Mouse (Mus musculus) cerebellum, postnatal 36 days (tissue): Measurements from ENCODE around the gene Por.

Experiments
- DNase-seq, 2 experiments: peaks; one replicate each; pipeline ENCODE4 v3.0.0; 2021 to 2022; ENCODE audit warnings: mixed read lengths in 2 of 2

The Por gene

DNA sequence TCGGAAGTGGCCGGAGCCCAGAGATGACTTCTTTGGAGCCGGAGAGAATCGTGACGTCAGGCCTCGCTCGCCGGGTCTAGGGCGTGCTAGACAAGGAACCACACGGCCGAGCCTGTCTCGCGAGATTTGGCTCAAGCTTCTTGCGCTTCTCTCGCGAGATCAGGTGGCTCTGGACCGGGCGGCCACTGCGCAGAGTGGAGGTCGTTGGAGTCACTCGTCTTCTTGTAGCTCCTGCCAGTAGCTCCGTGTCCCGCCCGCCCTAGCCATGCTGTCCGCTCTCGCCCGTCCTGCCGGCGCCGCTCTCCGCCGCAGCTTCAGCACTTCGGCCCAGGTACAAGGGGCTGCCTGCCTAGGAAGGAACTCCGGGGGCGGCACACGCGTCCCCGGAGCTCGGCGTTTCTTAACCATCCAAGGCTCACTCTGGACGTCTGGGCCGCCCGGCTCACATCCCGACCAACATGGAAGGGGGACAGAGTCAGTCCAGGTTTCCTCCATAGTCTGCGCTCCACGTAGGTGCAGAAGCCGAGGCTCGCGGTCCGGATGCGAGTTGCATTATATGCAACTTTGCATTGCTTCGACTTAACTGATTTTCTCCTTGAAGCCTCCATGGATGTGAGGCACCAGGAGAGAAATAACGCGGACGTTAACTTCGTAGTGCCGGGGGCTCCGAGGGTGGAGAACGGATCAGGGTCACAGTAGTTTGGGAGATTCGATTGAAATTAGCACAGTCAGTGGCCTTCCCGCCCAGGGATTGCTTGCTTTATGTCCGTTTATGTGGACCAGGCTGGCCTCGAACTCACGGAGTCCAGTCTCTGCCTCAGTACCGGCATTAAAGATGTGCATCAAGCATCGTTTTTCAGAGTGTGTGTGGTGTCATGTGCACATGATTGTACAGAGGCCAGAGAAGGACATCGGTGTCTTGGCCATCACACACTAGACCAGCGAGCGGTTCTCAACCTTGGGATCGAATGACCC is 108.9 kb downstream of the Por start, which contains the start of gene Mdh2:
Gene Mdh2 (plus strand): TSS at position 10 of the 975 bp plus-strand sequence.
- DNase-seq: peak; percentile 99 to 100

DNA sequence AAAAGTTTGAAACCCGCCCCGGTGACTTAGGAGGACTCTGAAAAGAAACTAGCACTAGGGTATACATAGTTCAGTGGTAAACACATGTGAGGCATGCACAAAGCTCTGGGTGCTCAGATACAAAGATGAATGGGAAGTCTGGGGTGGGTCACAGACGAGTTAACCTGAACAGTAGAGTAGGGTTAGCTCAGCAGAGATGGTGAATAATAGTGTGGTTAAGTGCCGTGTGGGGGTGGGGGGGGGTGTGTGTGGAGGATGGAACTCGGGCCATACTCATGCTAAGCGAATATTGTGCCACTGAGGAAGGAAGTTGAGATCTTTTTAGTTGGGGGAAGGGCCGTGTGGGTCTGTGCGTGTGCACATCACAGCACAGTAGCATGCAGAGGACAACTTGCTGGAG is 110.5 kb downstream of the Por start:
- no peak for DNase-seq

DNA sequence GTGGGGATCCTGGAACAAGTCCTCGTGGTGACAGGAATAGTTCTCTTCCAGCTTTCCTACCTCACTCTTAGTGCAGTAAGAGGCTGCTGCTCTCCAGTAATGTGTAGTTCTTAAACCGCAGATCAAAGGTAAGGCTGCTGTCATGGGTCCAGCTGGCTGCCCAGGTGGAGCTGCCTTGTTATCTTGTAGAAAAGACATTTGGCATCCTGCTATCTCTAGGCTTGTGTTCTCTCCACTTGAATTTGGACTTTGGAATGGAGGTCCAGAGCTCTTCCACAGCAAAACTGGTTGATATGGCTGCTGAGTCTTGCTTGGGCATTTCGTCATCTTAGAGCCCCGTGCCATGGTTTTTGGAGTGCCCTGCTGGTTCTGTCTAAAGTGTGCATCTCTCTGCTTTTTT is 113.1 kb downstream of the Por start:
- DNase-seq: no peak
